ENCODE assay signal across 38 mouse cellular contexts in the genomic region with DNA sequence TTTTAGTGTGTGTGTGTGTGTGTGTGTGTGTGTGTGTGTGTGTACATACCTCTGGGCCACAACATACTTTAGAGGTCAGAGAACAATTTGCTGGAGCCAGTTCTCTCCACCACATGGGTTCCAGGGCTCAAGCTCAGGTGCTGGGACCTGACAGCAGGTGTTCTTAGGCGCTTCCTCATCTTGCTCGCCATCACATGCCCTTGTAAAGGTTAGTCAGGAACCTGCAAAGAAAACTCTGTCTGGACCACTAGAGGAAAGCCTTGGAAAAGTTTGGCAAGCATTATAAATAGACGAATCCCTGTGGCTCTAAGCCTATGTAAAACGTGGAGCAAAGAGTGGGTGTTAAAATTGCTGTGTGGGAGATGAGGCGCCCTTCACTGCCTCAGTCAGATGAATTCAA. TPM values are rescaled to one million over a fixed set of nuclear protein-coding genes. Genes with fewer than 3 reads are reported as not detected.
"Had no signal": no experiment of that assay in that cellular context is flagged by ENCODE, and none has a peak within 500 bp of the region (broad histone marks: within the 10 kb centered on the region; RNA-seq: fewer than 3 reads in every experiment).

No protein-coding gene starts in this region.

- ATAC-seq: forebrain, embryonic 13.5 days; forebrain, embryonic 14.5 days; forebrain, embryonic 15.5 days; forebrain, embryonic 16.5 days had no signal

- H3K27ac ChIP-seq: embryonic facial prominence, embryonic 10.5 days; embryonic facial prominence, embryonic 12.5 days; embryonic facial prominence, embryonic 13.5 days; embryonic facial prominence, embryonic 15.5 days; forebrain, embryonic 10.5 days; forebrain, embryonic 12.5 days; forebrain, embryonic 13.5 days; forebrain, embryonic 15.5 days; gastrocnemius, adult 2 months; heart, adult 2 months; heart, embryonic 10.5 days had no signal

- H3K4me3 ChIP-seq: embryonic facial prominence, embryonic 10.5 days; embryonic facial prominence, embryonic 12.5 days; embryonic facial prominence, embryonic 13.5 days; embryonic facial prominence, embryonic 15.5 days; erythroblast, embryonic 14.5 days; forebrain, embryonic 10.5 days; forebrain, embryonic 12.5 days; forebrain, embryonic 13.5 days; forebrain, embryonic 15.5 days; gastrocnemius, adult 2 months; heart, adult 2 months; heart, embryonic 10.5 days had no signal

- H3K9me3 ChIP-seq: embryonic facial prominence, embryonic 10.5 days; embryonic facial prominence, embryonic 12.5 days; embryonic facial prominence, embryonic 13.5 days; embryonic facial prominence, embryonic 15.5 days; forebrain, embryonic 10.5 days; forebrain, embryonic 12.5 days; forebrain, embryonic 13.5 days; forebrain, embryonic 15.5 days; heart, embryonic 10.5 days had no signal

- H3K4me1 ChIP-seq: embryonic facial prominence, embryonic 10.5 days; embryonic facial prominence, embryonic 12.5 days; embryonic facial prominence, embryonic 13.5 days; embryonic facial prominence, embryonic 15.5 days; forebrain, embryonic 10.5 days; forebrain, embryonic 12.5 days; forebrain, embryonic 13.5 days; forebrain, embryonic 15.5 days; heart, embryonic 10.5 days had no signal

- H3K9ac ChIP-seq: embryonic facial prominence, embryonic 12.5 days; embryonic facial prominence, embryonic 13.5 days; embryonic facial prominence, embryonic 15.5 days; forebrain, embryonic 12.5 days; forebrain, embryonic 13.5 days; forebrain, embryonic 15.5 days had no signal

- H3K36me3 ChIP-seq: embryonic facial prominence, embryonic 10.5 days; embryonic facial prominence, embryonic 12.5 days; embryonic facial prominence, embryonic 13.5 days; embryonic facial prominence, embryonic 15.5 days; forebrain, embryonic 10.5 days; forebrain, embryonic 12.5 days; forebrain, embryonic 15.5 days; heart, embryonic 10.5 days had no signal

- H3K4me2 ChIP-seq: embryonic facial prominence, embryonic 12.5 days; embryonic facial prominence, embryonic 13.5 days; embryonic facial prominence, embryonic 15.5 days; forebrain, embryonic 12.5 days; forebrain, embryonic 13.5 days; forebrain, embryonic 15.5 days had no signal

- H3K27me3 ChIP-seq: embryonic facial prominence, embryonic 12.5 days; embryonic facial prominence, embryonic 13.5 days; embryonic facial prominence, embryonic 15.5 days; forebrain, embryonic 12.5 days; forebrain, embryonic 13.5 days; forebrain, embryonic 15.5 days had no signal

- DNase-seq: cerebellum, adult 9-11 months; cerebellum, postnatal 10 days; cerebellum, postnatal 14 days; cerebellum, postnatal 25 days; cerebellum, postnatal 36 days; embryo, embryonic 11 days; gastrocnemius, adult 2 months; gastrocnemius, postnatal 10 days; gastrocnemius, postnatal 14 days; gastrocnemius, postnatal 25 days; gastrocnemius, postnatal 36 days; heart, adult 11 months; heart, adult 18-20 months; heart, adult 2 months had no signal

RNA-seq across cellular contexts. Expression of gene Zfp42, which starts 31.8 kb away (rescaled TPM):
- total RNA-seq: common myeloid progenitor, adult 5-6 weeks; gastrocnemius, adult 18-20 months; gastrocnemius, adult 2 months; gastrocnemius, adult 8-10 months; gastrocnemius, postnatal 10 days; gastrocnemius, postnatal 14 days; gastrocnemius, postnatal 25 days; gastrocnemius, postnatal 36 days; gastrocnemius, postnatal 4 days; granulocyte monocyte progenitor cell, adult 5-6 weeks; heart, adult 18-20 months; heart, adult 2 months; heart, adult 8-10 months had no signal
- polyA plus RNA-seq: cortical plate, adult 2 months; embryonic facial prominence, embryonic 10.5 days; embryonic facial prominence, embryonic 11.5 days; embryonic facial prominence, embryonic 12.5 days; embryonic facial prominence, embryonic 13.5 days; embryonic facial prominence, embryonic 14.5 days; embryonic facial prominence, embryonic 15.5 days; erythroblast, embryonic 14.5 days; forebrain, embryonic 10.5 days; forebrain, embryonic 11.5 days; forebrain, embryonic 12.5 days; forebrain, embryonic 13.5 days; forebrain, embryonic 14.5 days; forebrain, embryonic 15.5 days; forebrain, embryonic 16.5 days; frontal cortex, adult 2 months; gonadal fat pad, adult 2 months; heart, adult 2 months; heart, embryonic 10.5 days had no signal
